Mouse (Mus musculus): Measurements from ENCODE around the gene Tm4sf20. TPM values are rescaled to one million over a fixed set of nuclear protein-coding genes. Genes with fewer than 3 reads are reported as not detected.

The Tm4sf20 gene
- polyA plus RNA-seq (2012; rRNA removed), result 281 and 316 TPM in 2 replicates

DNA sequence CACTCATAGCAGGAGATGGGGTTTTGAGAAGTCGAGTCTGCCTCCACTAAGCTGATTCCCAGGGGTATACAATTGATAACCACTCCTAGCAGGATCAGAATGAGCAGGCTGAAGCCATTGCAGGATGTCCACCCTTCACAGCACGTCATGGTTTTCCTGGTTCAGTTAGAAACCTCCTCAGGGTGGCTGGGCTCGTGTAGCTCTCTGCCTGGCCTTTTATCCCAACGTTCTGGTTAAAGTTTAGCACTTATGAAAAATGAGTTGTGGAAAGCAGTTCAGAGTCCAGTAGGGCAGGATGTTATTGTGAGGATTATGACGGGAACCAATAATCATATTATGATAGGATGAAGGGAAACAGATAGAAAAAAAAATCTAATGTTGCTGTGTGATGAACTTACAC lies at the start of gene Tm4sf20:
Tm4sf20 (minus strand) TSS at position 193 of the 400 bp plus-strand sequence.
- 25% methylated on average over 5 of the region's 5 CpGs for WGBS
- no peak for DNase-seq (ENCODE audit: low read depth, low spot score)

DNA sequence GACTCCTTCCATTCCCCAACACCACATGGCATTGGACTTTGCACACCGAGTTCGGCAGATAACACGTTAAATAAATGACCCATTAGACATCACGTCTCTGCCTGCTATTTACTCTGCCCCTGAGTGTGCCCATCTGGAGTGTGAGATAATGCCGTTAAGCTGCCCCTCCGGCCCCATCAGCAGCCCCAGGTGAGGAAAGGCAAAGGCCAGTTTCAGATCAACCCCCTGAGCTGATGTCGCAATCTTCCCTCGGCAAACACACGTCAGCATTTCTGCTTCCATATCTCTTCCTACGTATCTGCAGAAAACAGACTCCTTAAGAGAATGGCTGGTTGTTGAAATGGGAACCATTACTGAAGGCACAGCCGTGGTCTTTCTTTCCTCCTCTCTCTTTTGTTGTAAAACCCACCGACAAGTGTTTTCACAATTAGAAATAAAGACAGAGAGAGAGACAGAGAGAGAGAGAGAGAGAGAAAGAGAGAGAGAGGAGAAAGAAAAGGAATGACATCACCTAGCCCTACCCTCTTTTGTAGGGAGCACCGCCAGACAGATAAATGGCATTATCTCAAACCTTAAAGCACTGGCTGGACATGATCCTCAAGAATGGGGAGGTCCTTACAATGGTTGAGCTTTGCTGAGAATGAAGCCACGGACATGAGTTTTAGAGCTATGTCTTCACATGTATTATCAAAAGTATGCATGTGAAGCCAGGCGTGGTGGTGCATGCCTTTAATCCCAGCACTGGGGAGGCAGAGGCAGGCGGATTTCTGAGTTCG lies 47.9 kb upstream of the Tm4sf20 start:
- no peak for DNase-seq (ENCODE audit: low read depth, low spot score)
- WGBS, result 33% methylated on average over 17 of the region's 17 CpGs

DNA sequence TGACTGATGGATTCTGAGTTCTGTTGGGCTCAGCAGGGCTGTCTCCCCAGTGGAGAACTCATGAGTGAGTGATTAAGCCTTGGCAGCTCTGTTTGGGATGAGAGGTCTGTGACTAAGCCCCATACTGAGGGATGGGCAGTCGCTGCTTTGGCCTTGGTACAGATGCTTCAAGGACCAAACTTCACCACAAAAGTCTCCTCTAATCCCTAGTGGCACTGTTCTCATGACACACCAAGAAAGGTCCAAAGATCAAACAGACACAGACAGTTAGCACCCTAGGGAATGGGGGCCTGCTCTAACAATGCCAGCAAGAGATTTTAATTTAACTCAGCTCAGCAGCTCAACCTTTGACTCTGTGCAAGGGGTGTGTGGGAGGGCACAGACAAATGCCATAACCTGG lies 43.5 kb upstream of the Tm4sf20 start:
- 27% methylated on average over 1 of the region's 1 CpGs for WGBS
- DNase-seq (ENCODE audit: low read depth, low spot score), result no peak

DNA sequence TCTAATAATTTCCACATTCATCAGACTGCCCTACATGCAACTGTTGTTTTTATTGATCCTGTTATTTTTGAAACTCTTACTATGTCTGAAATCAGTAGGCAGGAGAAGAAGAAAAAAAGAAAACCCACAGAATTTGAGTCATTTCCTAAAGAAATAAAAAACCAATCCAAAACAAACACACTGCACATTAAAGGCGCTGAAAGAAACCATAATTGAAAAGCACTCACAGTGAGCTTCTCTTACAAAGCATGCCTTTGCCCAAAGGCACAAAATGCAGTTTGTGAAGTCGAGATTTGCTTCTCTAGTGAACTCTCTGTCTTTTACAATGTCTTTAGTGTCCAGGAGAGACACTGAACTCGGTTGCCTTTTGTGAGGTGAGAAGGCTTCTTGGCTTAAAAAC lies 40.3 kb upstream of the Tm4sf20 start:
- DNase-seq (ENCODE audit: low read depth, low spot score), result no peak
- 33% methylated on average over 3 of the region's 3 CpGs for WGBS

DNA sequence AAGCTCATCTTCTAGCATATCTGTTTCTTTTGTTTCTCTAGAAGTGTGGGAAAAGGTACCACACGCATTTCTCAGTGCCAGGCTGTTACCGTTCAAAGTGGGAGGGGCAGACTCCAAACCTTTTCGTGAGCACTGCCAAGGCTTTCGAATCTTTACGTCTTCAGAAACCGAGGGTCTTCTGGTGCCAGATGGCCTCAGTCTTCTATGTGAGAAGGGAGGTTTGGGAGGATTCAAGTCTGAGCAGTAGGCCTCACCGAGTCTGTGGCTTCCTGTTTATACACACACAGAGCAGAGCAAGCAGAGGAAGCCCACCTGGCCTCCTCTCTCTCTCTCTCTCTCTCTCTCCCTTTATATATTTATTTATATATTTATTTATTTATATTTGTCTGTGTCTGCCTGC lies 38.9 kb upstream of the Tm4sf20 start:
- 79% methylated on average over 7 of the region's 7 CpGs for WGBS
- DNase-seq (ENCODE audit: low read depth, low spot score), result no peak

DNA sequence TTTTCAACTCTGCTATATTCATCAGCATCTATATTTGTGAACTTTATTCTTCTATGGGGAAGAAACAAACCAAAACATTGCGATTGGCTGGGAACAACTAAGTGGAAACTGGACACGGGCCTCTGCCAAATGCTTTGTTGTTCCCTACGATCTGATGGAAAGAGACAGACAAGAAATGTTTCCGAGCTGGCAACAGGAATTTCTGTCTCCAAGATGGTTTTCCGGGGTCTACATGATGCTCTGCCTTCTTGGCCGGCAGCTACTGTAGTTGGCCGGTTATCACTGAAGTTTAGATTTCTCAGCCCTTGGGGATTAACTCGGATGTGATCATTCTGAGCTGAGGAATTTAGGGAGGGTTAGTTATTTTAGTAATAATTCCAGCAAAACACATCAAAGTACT lies 38.1 kb upstream of the Tm4sf20 start:
- no peak for DNase-seq (ENCODE audit: low read depth, low spot score)
- 71% methylated on average over 8 of the region's 8 CpGs for WGBS

DNA sequence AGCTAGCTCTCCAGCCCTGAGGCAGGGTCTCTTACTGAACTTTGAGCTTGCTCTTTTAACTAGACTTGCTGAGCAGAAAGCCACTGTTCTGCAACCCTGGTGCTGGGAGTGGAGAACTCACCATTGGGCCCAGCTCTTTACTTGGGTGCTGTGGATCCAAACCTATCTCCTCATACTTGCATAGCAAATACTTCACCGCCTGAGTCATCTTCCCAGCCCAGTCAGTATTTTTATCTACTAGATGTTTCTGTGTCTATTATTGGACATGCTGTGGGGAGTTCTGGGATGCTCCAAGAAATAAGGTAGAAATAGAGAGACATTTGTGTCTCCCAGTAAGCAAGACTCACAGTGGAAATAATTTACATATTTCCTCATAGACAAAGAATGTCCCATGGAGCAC lies 35.8 kb upstream of the Tm4sf20 start:
- 86% methylated on average over 1 of the region's 1 CpGs for WGBS
- DNase-seq (ENCODE audit: low read depth, low spot score), result no peak

DNA sequence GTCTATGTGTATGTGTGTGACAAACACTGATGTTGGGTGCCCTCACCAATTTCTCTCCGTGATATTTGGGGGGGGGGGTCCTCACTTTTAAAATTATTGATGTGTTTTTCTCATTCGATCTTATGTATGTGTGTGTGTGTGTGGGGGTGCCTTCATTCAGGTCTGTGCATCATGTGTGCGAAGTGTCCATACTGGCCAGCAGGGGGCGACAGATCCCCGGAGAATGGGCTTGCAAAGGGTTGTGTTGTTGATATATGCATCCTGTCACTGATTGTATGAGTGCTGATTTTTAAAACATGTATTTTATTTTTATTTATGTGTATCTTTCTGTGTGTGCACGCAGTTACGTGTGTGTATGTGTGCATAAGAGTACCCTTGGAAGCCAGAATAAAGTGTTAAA lies 35.3 kb upstream of the Tm4sf20 start:
- DNase-seq (ENCODE audit: low read depth, low spot score), result no peak
- 81% methylated on average over 7 of the region's 7 CpGs for WGBS

DNA sequence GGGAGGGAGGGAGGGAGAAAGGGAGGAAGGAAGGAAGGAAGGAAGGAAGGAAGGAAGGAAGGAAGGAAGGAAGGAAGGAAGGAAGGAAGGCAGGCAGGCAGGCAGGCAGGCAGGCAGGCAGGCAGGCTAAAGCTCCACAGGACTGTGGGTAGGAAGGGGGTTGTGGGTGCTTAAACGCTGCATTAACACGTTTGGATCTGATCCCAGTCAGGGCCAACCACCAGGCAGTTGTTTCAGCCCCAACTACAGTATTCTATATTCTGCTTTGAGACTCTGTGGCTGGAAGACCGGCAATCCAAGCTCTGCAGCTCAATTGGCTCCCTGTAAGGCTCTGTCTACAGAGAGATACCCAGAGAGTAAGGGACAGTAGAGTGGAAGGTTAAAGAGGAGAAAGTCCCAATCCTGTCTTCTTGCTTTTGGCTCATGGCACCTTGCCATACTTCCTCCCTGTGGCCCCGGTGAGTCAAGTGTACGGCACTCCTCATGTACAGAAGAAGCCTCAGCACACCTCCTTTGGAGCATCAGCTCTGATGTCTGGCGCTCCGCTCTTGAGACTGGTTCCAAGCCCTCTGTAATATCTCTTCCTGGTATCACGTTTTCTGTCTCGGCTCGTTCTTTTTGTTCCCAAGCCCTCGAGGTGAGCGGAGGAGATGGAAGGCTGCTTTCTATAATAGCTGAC lies 33.0 kb upstream of the Tm4sf20 start:
- no peak for DNase-seq (ENCODE audit: low read depth, low spot score)
- WGBS, result 65% methylated on average over 12 of the region's 12 CpGs

DNA sequence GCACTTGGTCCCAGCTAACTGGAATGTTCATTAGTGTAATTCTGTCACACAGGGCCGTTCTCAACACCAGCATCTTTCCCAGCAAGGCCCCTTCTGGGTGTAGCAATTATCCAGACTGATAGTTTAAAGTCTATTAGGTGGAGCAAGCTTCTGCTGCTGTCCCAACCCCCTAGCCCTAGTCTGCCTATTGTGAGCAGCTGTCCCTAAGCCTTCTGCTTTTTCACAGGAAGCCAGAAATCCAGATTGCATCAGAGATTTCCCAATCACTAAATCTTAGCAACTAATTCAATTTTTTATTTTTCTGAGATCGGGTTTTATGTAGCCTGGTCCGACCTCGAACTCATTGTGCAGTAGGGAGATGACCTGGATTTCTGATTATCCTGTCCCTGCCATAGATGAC lies 30.7 kb upstream of the Tm4sf20 start:
- DNase-seq (ENCODE audit: low read depth, low spot score), result no peak
- WGBS, result 62% methylated on average over 4 of the region's 4 CpGs

DNA sequence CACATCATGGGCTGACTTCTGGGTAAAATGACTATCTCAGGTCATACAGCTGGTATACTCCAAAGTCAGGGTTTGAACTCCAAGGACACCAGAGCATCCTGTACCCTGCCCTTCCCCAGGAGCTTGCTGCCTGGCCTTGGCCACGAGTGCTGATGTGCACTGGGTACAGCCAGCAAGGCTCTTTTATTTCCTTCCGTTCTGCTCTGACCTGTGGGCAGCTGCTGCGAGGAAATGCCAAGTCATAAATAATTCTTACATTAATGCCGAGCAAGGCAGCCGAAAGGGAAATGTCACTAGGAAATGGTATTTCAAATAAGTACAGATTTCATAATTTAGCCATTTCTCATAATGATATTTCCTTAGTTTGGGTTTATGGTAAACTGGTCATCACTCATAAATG lies 30.0 kb upstream of the Tm4sf20 start:
- no peak for DNase-seq (ENCODE audit: low read depth, low spot score)
- 57% methylated on average over 5 of the region's 5 CpGs for WGBS

DNA sequence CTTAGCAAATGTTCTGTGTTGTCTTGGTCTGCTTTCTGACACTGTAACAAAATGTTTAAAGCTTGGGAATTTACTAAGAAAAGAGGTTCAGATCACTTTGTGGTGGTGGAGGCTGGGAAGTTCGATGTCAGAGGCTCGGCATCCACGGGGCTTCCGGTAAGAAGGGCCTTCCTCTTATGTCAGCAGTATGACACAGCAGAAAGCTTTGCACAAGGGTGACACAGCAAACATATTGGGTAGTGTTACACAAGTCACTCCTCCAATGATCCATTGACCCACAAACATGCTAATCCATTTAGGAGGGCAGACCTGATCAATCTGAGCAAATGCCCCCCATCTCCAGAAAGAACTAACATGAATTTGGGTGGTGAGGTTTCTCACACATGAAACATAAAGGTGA lies 28.8 kb upstream of the Tm4sf20 start:
- 93% methylated on average over 4 of the region's 4 CpGs for WGBS
- no peak for DNase-seq (ENCODE audit: low read depth, low spot score)

DNA sequence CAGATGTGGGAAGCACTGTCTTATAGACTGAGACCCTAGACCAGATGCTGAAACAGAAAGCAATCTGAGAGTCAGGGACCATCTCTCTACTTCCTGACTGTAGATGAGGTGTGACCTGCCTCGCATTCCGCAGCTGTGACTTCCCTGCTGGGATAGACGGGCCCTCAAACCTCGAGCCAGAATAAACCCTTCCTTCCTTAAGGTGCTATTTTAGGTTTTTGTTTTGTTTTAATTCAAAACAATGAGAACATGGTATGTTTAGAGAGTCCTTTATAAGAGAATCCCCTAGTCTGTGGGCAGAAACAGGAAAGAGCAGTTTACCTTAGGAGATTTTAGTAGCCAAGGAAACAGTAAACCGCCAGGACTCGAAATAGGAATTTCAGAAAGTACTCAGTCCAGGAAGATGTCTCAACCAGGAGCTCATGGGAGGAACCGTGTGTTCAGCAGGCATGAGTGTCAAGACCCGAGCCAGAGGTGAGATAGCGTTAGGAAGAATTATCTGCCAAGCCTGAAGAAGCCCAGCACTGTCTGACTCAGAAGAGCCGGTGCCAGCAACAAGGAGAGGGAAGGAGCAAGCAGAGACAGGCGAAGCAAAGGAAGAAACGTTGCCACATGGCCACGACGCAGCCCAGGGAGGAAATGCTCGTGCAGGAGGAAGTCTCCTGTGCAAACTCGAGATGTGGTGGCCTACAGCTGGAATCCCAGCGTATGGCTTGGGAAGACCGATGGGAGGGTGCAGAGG lies 27.6 kb upstream of the Tm4sf20 start:
- DNase-seq (ENCODE audit: low read depth, low spot score), result no peak
- WGBS, result 59% methylated on average over 18 of the region's 18 CpGs

DNA sequence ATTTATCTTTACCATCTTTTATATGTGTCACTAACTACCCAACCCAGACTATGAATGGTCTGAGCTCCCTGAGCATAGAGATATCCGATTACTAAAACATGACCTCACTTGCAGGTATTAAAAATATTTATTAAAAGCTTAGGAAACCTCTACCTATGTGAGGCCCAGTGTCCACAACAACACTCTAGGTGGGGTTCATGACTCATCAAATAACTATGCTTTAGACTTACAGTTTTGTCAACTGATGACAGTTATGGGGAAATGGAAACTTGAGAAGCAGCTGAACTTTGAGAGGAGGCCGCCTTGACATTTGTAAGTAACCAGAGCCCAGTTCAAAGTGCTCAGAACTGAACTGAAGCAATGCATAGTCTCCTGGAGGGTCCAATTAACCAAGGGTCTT lies 26.9 kb upstream of the Tm4sf20 start:
- no peak for DNase-seq (ENCODE audit: low read depth, low spot score)
- 75% methylated on average over 2 of the region's 2 CpGs for WGBS

DNA sequence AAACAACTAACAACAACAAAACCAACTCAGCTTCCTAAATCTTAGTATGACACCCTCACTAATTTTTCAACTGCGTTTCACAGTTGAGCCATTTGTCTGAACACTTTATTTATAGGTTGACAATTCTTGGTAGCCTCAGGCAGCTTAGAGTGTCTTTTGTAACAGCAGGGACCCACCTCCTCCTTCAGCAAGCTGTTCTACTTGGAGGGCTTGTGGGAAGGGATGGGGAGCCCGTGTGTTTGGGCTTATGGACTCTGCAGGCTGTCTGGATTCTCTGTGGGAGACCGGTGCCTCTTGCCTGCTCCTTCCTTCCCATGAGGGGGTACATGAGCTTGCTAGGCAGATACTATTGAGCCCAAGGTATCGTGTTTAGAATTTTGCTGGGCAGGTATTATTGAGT lies 25.7 kb upstream of the Tm4sf20 start:
- DNase-seq (ENCODE audit: low read depth, low spot score), result no peak
- 86% methylated on average over 4 of the region's 4 CpGs for WGBS

DNA sequence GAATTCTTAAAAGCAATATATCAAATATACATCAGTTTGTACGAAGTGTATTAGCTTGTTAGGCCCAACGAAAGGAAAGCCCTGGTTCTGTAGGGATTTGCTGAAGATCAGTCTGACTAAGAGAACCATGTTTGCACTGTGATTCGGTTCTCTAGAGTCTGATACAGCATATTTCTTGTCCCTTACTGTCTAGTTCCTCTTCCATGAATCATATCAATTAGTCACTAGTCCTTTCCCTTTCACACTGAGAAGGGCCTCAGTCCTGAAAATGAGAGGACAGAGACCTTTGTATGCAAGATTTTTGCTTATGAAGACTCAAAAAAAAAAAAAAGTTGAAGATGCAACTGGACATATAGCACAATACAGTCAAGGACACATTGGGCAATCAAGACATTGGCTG lies 24.8 kb upstream of the Tm4sf20 start:
- 79% methylated on average over 3 of the region's 3 CpGs for WGBS
- no peak for DNase-seq (ENCODE audit: low read depth, low spot score)

DNA sequence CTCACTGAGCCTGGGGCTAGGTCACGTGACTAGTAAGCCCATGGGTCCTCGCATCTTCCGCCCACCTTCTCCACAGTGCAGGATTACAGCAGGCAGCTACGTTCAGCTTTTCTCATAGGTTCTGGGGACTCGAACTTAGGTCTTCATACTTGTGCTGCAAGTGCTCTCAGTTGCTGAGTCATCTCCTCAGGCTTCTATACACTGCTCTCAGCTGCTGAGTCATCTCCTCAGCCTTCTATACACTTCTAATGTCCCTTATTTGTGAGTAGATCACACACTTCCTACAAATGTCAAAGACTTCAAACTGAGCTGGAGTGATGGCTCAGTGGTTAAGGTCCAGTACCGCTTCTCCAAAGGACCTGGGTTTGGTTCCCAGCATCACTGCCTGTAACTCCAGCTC lies 24.0 kb upstream of the Tm4sf20 start:
- WGBS, result 96% methylated on average over 6 of the region's 6 CpGs
- DNase-seq (ENCODE audit: low read depth, low spot score), result no peak

DNA sequence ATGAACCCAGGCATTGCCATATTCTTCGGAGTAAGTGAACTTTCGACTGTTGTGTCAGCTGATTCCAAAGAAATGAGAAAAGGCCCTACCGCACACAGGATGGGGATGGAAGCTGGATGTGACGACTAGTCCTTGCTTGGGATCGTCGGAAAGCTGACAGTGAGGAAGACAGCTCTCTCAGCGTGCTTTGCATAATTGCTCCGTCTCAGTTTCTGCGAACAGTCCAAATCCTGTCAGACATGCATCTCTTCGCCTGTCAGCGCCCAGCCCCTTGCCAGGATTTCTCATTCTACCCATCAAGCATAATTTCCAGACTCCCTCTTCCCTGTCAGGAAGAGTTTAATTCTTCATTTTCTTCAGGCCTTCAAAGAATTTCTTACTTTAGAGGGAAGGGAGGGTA lies 22.8 kb upstream of the Tm4sf20 start:
- no peak for DNase-seq (ENCODE audit: low read depth, low spot score)
- 91% methylated on average over 11 of the region's 11 CpGs for WGBS

DNA sequence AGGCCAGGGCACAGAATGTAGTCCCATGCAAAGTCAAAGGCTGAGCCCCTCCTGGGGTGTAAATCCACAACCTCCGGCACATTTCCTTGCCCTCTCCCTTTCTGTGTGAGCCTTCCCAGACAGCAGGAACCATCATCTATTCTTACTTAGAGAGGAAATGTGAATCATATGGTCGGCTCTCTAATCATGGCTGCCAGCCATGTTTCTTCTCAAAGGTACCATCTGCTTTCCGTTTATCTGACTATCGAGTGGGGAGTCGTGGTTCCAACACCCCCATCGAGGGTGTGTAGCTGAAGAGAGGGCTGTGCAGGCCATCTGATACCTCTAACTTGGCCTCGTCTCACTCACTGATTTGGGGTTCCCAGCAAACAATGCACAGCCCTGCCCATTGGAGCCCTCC lies 19.8 kb upstream of the Tm4sf20 start:
- 67% methylated on average over 7 of the region's 7 CpGs for WGBS
- no peak for DNase-seq (ENCODE audit: low read depth, low spot score)

DNA sequence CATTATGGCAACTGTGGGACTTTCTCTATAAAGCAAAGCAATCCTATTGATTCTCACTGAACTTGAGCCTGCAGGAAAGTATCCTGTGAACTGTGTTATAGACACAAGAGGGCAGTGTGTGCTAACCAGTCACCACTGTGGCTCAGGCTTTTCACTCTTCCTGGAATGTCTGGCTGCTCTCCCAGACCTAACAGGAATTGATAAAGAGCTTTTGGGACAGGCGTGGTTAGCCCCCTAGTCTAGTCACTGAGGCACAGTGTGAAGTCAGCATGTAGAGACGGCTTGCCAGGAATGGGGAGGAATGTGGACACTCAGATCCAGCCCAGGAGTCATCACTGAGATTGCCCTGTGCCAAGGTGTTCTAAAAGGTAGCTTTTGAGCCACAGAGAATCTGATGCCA lies 19.2 kb upstream of the Tm4sf20 start:
- whole genome bisulfite sequencing, result 1% methylated on average over 2 of the region's 2 CpGs
- DNase-seq (ENCODE audit: low read depth, low spot score), result no peak

DNA sequence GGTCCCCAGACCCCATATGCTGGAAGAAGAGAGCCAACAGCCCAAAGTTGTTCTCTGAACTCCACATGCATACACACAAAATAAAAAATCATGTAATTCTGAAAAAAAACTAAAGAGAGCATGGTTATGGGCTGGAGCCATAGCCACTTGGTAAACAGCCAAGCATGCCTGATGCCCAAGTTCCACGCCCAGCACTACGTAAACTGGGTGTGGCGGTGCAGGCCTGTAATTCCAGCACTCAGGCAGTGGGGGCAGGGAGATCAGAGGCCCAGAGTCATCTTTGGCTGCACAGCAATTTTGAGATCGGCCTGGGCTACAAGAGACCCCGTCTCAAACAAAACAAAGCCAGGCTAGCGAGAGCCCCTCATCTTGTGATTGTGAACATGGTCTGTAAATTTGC lies 17.3 kb upstream of the Tm4sf20 start:
- no peak for DNase-seq (ENCODE audit: low read depth, low spot score)
- 22% methylated on average over 6 of the region's 6 CpGs for WGBS
